In genomic region chr5:122343768-122344167, GRCm38 (mm10) we compare ENCODE assay signal across 12 mouse cellular contexts. TPM values are rescaled to one million over a fixed set of nuclear protein-coding genes. Genes with fewer than 3 reads are reported as not detected.
DNase-seq lines count a peak whose midpoint lies in the region; ATAC-seq and TF ChIP-seq lines count a peak whose summit lies in the region.
"Had no signal": no experiment of that assay in that cellular context is flagged by ENCODE, and none has a peak within 500 bp of the region (broad histone marks: within the 10 kb centered on the region; RNA-seq: fewer than 3 reads in every experiment).

No protein-coding gene starts in this region.

- no peaks in the 10 kb centered on the region; the same call in 1 of the 2 replicates for H3K4me1 ChIP-seq in lung, adult 2 months (ENCODE audit: control insufficient read depth, insufficient read depth, low read length)
- H3K4me1 ChIP-seq in bone marrow, adult 2 months (ENCODE audit: control insufficient read depth, insufficient read depth, low read length) = peaks cover 4% of the 10 kb centered on the region; the same call in 1 of the 2 replicates
- H3K4me1 ChIP-seq in intestine, embryonic 15.5 days (replicated peaks) = no peaks in the 10 kb centered on the region
- peaks cover 8% of the 10 kb centered on the region; the same call in 1 of the 2 replicates for H3K4me1 ChIP-seq in neural tube, embryonic 15.5 days
- no peaks in the 10 kb centered on the region for H3K4me1 ChIP-seq in hindbrain, embryonic 12.5 days
- H3K4me1 ChIP-seq: limb, embryonic 10.5 days; liver, embryonic 13.5 days; midbrain, embryonic 15.5 days had no signal

- DNase-seq in lung, postnatal 36 days = peak; percentile 32
- no peak for DNase-seq in lung, adult 2 months
- no peak for DNase-seq in urinary bladder, adult 18-20 months (ENCODE audit: low spot score in 2 of 2)

- no peak overlapping the region for H3K4me2 ChIP-seq in intestine, embryonic 15.5 days (replicated peaks)
- H3K4me2 ChIP-seq in neural tube, embryonic 15.5 days = peak overlapping the region; percentile 11; the same call in 1 of the 2 replicates
- no peak overlapping the region for H3K4me2 ChIP-seq in hindbrain, embryonic 12.5 days (replicated peaks)
- H3K4me2 ChIP-seq: heart, embryonic 13.5 days; liver, embryonic 13.5 days; midbrain, embryonic 15.5 days had no signal

- H3K4me3 ChIP-seq in lung, adult 2 months (replicated peaks; ENCODE audit: extremely low read depth, low read depth, low read length) = no peak overlapping the region
- no peak overlapping the region for H3K4me3 ChIP-seq in bone marrow, adult 2 months (replicated peaks; ENCODE audit: control insufficient read depth, low read depth, low read length)
- no peak overlapping the region for H3K4me3 ChIP-seq in intestine, embryonic 15.5 days (replicated peaks)
- H3K4me3 ChIP-seq in neural tube, embryonic 15.5 days (replicated peaks) = no peak overlapping the region
- H3K4me3 ChIP-seq in hindbrain, embryonic 12.5 days = no peak overlapping the region
- H3K4me3 ChIP-seq: heart, embryonic 13.5 days; limb, embryonic 10.5 days; liver, embryonic 13.5 days; midbrain, embryonic 15.5 days had no signal

- WGBS in lung, adult 2 months = 48% methylated on average over 7 of the region's 7 CpGs
- 18% methylated on average over 7 of the region's 7 CpGs for WGBS in bone marrow, adult 2 months
- 47% methylated on average over 7 of the region's 7 CpGs for WGBS in intestine, embryonic 15.5 days
- 46% methylated on average over 7 of the region's 7 CpGs for WGBS in neural tube, embryonic 15.5 days
- 57% methylated on average over 7 of the region's 7 CpGs for WGBS in hindbrain, embryonic 12.5 days

- no peak overlapping the region for H3K9ac ChIP-seq in intestine, embryonic 15.5 days
- no peak overlapping the region for H3K9ac ChIP-seq in neural tube, embryonic 15.5 days (replicated peaks)
- H3K9ac ChIP-seq in hindbrain, embryonic 12.5 days = no peak overlapping the region
- H3K9ac ChIP-seq: heart, embryonic 13.5 days; liver, embryonic 13.5 days; midbrain, embryonic 15.5 days had no signal

- peak; percentile 93 for ATAC-seq in intestine, embryonic 15.5 days
- ATAC-seq in neural tube, embryonic 15.5 days (ENCODE audit: low FRiP score) = no peak
- no peak for ATAC-seq in hindbrain, embryonic 12.5 days (ENCODE audit: low FRiP score)
- ATAC-seq: midbrain, embryonic 15.5 days had no signal

- peak overlapping the region; percentile 18; the same call in 1 of the 2 replicates for H3K27ac ChIP-seq in bone marrow, adult 2 months (ENCODE audit: control insufficient read depth, insufficient read depth, low read depth, low read length, poor library complexity)
- H3K27ac ChIP-seq in intestine, embryonic 15.5 days = 0 out of 2 replicates have a peak overlapping the region, but pooled peaks have one; percentile 20
- peak overlapping the region; percentile 51 for H3K27ac ChIP-seq in neural tube, embryonic 15.5 days (replicated peaks)
- no peak overlapping the region for H3K27ac ChIP-seq in hindbrain, embryonic 12.5 days
- H3K27ac ChIP-seq: heart, embryonic 13.5 days; limb, embryonic 10.5 days; liver, embryonic 13.5 days; midbrain, embryonic 15.5 days had no signal

- no peaks in the 10 kb centered on the region for H3K9me3 ChIP-seq in intestine, embryonic 15.5 days
- no peaks in the 10 kb centered on the region for H3K9me3 ChIP-seq in neural tube, embryonic 15.5 days (replicated peaks)
- no peaks in the 10 kb centered on the region for H3K9me3 ChIP-seq in hindbrain, embryonic 12.5 days (replicated peaks)
- H3K9me3 ChIP-seq: heart, embryonic 13.5 days; limb, embryonic 10.5 days; liver, embryonic 13.5 days; midbrain, embryonic 15.5 days had no signal

- no peak for TF ChIP-seq CTCF in lung, adult 2 months (IDR thresholded peaks at IDR 0.05; ENCODE audit: insufficient read depth, low read length)
- TF ChIP-seq CTCF in bone marrow, adult 2 months (IDR thresholded peaks at IDR 0.05; ENCODE audit: control insufficient read depth, insufficient read depth, low read length) = no peak

- H3K27me3 ChIP-seq in intestine, embryonic 15.5 days (replicated peaks) = no peaks in the 10 kb centered on the region
- no peaks in the 10 kb centered on the region for H3K27me3 ChIP-seq in neural tube, embryonic 15.5 days (replicated peaks)
- H3K27me3 ChIP-seq in hindbrain, embryonic 12.5 days = no peaks in the 10 kb centered on the region
- H3K27me3 ChIP-seq: CH12.LX; heart, embryonic 13.5 days; liver, embryonic 13.5 days; midbrain, embryonic 15.5 days had no signal

- TF ChIP-seq POLR2A in lung, adult 2 months (IDR thresholded peaks at IDR 0.05; ENCODE audit: borderline replicate concordance, extremely low read depth, low read depth, low read length) = no peak
- TF ChIP-seq POLR2A in bone marrow, adult 2 months (IDR thresholded peaks at IDR 0.05; ENCODE audit: borderline replicate concordance, control insufficient read depth, low read depth, low read length) = no peak

- no peaks in the 10 kb centered on the region for H3K36me3 ChIP-seq in intestine, embryonic 15.5 days
- no peaks in the 10 kb centered on the region for H3K36me3 ChIP-seq in neural tube, embryonic 15.5 days
- H3K36me3 ChIP-seq in hindbrain, embryonic 12.5 days = no peaks in the 10 kb centered on the region
- H3K36me3 ChIP-seq: heart, embryonic 13.5 days; limb, embryonic 10.5 days; liver, embryonic 13.5 days; midbrain, embryonic 15.5 days had no signal

RNA-seq across cellular contexts. Expression of gene Rad9b, which starts 10.3 kb away (rescaled TPM):
- 2.6 and 2.9 TPM in 2 replicates for polyA plus RNA-seq in lung, adult 2 months (2012; rRNA removed)
- polyA plus RNA-seq in bone marrow, adult 2 months (2011; ENCODE audit: insufficient read depth, insufficient read length, low replicate concordance, missing spikeins) = 2.1 and 4.1 TPM in 2 replicates
- polyA plus RNA-seq in intestine, embryonic 15.5 days (2015; fragmentation: Nextera tagmentation; extraction: Ambion mirVana) = 8.6 and 9.2 TPM in 2 replicates
- 19.1 and 22.1 TPM in 2 replicates for polyA plus RNA-seq in neural tube, embryonic 15.5 days (2015; fragmentation: Nextera tagmentation; extraction: Ambion mirVana)
- 13.3 and 15.6 TPM in 2 replicates for polyA plus RNA-seq in hindbrain, embryonic 12.5 days (2016; fragmentation: Nextera tagmentation; extraction: Ambion mirVana)

RNA-seq across cellular contexts. Expression of gene Vps29, which starts 10.4 kb away (rescaled TPM):
- 29.8 and 58.1 TPM in 2 replicates for polyA plus RNA-seq in lung, adult 2 months (2012; rRNA removed)
- polyA plus RNA-seq in bone marrow, adult 2 months (2011; ENCODE audit: insufficient read depth, insufficient read length, low replicate concordance, missing spikeins) = 32.0 and 34.8 TPM in 2 replicates
- 268 and 278 TPM in 2 replicates for polyA plus RNA-seq in intestine, embryonic 15.5 days (2015; fragmentation: Nextera tagmentation; extraction: Ambion mirVana)
- polyA plus RNA-seq in neural tube, embryonic 15.5 days (2015; fragmentation: Nextera tagmentation; extraction: Ambion mirVana) = 309 and 343 TPM in 2 replicates
- polyA plus RNA-seq in hindbrain, embryonic 12.5 days (2016; fragmentation: Nextera tagmentation; extraction: Ambion mirVana) = 207 and 212 TPM in 2 replicates

RNA-seq across cellular contexts. Expression of gene Gpn3, which starts 27.9 kb away (rescaled TPM):
- 42.4 and 57.6 TPM in 2 replicates for polyA plus RNA-seq in lung, adult 2 months (2012; rRNA removed)
- polyA plus RNA-seq in bone marrow, adult 2 months (2011; ENCODE audit: insufficient read depth, insufficient read length, low replicate concordance, missing spikeins) = 12.9 and 16.1 TPM in 2 replicates
- 62.9 and 67.2 TPM in 2 replicates for polyA plus RNA-seq in intestine, embryonic 15.5 days (2015; fragmentation: Nextera tagmentation; extraction: Ambion mirVana)
- polyA plus RNA-seq in neural tube, embryonic 15.5 days (2015; fragmentation: Nextera tagmentation; extraction: Ambion mirVana) = 45.7 and 51.5 TPM in 2 replicates
- 52.0 and 52.2 TPM in 2 replicates for polyA plus RNA-seq in hindbrain, embryonic 12.5 days (2016; fragmentation: Nextera tagmentation; extraction: Ambion mirVana)

RNA-seq across cellular contexts. Expression of gene Fam216a, which starts 28.4 kb away (rescaled TPM):
- polyA plus RNA-seq in lung, adult 2 months (2012; rRNA removed) = 18.9 and 22.5 TPM in 2 replicates
- polyA plus RNA-seq in bone marrow, adult 2 months (2011; ENCODE audit: insufficient read depth, insufficient read length, low replicate concordance, missing spikeins) = 14.6 and 16.4 TPM in 2 replicates
- polyA plus RNA-seq in intestine, embryonic 15.5 days (2015; fragmentation: Nextera tagmentation; extraction: Ambion mirVana) = 44.0 and 48.0 TPM in 2 replicates
- 133 and 152 TPM in 2 replicates for polyA plus RNA-seq in neural tube, embryonic 15.5 days (2015; fragmentation: Nextera tagmentation; extraction: Ambion mirVana)
- polyA plus RNA-seq in hindbrain, embryonic 12.5 days (2016; fragmentation: Nextera tagmentation; extraction: Ambion mirVana) = 107 and 114 TPM in 2 replicates

RNA-seq across cellular contexts. Expression of gene Arpc3, which starts 47.9 kb away (rescaled TPM):
- 114 and 144 TPM in 2 replicates for polyA plus RNA-seq in lung, adult 2 months (2012; rRNA removed)
- 280 and 397 TPM in 2 replicates for polyA plus RNA-seq in bone marrow, adult 2 months (2011; ENCODE audit: insufficient read depth, insufficient read length, low replicate concordance, missing spikeins)
- 128 and 138 TPM in 2 replicates for polyA plus RNA-seq in intestine, embryonic 15.5 days (2015; fragmentation: Nextera tagmentation; extraction: Ambion mirVana)
- polyA plus RNA-seq in neural tube, embryonic 15.5 days (2015; fragmentation: Nextera tagmentation; extraction: Ambion mirVana) = 163 and 167 TPM in 2 replicates
- 115 and 134 TPM in 2 replicates for polyA plus RNA-seq in hindbrain, embryonic 12.5 days (2016; fragmentation: Nextera tagmentation; extraction: Ambion mirVana)
